Mouse (Mus musculus): ENCODE data around the gene B4galnt3. TPM values are rescaled to one million over a fixed set of nuclear protein-coding genes. Genes with fewer than 3 reads are reported as not detected.

Gene B4galnt3
- polyA plus RNA-seq, 1 experiment: 0.33 TPM

DNA sequence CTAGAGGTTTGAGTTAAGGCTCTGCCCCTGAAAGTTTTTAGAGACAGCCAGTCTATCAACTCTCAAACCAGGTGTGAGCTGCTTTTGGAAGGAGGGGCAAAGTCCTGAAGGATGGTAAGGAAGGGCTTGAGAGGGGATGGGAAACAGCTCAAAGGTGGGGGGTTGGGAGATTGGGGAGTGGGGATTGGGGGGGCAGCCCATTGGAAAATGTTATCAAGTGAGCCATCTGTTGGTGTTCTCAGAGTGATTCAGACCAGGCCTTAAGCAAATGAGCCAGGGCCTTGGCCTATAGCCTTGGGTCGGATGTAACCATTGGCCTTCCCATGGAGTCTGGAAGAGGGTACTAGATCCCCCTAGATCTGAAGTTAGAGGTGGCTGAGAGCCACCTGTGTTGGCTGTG, 100.6 kb downstream of the B4galnt3 start:
- Histone ChIP-seq H3K79me3 (ENCODE audit: low read depth) (no peaks in the 10 kb centered on the region), H3K4me3 (ENCODE audit: insufficient read depth, poor library complexity, severe bottlenecking) (no peak overlapping the region), H3ac (ENCODE audit: control insufficient read depth, insufficient read length, low read depth) (no peak overlapping the region), H3K79me2 (ENCODE audit: control insufficient read depth, insufficient read depth) (no peaks in the 10 kb centered on the region), H3K27me3 (ENCODE audit: control insufficient read depth, insufficient read depth, insufficient read length) (no peaks in the 10 kb centered on the region), H3K36me3 (ENCODE audit: control insufficient read depth, insufficient read depth) (no peaks in the 10 kb centered on the region)
- TF ChIP-seq MYOG (IDR thresholded peaks at IDR 0.05; ENCODE audit: control insufficient read depth, extremely low read depth, insufficient read length) (no peak), MYOD1 (IDR thresholded peaks at IDR 0.05; ENCODE audit: control insufficient read depth, insufficient read length, low read depth) (no peak), CEBPB (IDR thresholded peaks at IDR 0.05; ENCODE audit: low read depth) (no peak), FOSL1 (IDR thresholded peaks at IDR 0.05; ENCODE audit: insufficient read depth, low read length, poor library complexity, severe bottlenecking) (no peak), MAX (IDR thresholded peaks at IDR 0.05) (no peak), CTCF (IDR thresholded peaks at IDR 0.05; ENCODE audit: control insufficient read depth, insufficient read depth, insufficient read length) (no peak), USF1 (IDR thresholded peaks at IDR 0.05; ENCODE audit: low read depth) (no peak)

DNA sequence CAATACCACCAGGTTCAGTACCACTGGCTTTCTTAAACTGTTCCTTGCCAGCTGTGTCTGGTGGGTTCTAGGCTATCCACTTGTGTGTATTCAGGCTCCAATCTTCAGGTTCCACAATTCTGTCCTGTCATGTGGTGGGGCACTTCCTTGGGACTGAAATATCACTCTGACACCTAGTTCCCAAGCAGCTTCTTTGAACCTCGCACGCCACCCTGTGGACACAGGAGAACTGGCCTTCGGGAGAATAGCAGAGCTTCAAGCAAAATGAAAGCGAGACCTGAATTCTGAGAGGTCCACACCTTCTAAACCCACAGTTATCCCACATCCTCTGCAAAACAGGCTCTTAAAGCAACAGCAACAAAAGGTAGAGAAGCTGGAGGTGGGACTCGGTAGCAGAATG, 101.2 kb downstream of the B4galnt3 start:
- H3K4me3 ChIP-seq (ENCODE audit: insufficient read depth, poor library complexity, severe bottlenecking): no peak overlapping the region

DNA sequence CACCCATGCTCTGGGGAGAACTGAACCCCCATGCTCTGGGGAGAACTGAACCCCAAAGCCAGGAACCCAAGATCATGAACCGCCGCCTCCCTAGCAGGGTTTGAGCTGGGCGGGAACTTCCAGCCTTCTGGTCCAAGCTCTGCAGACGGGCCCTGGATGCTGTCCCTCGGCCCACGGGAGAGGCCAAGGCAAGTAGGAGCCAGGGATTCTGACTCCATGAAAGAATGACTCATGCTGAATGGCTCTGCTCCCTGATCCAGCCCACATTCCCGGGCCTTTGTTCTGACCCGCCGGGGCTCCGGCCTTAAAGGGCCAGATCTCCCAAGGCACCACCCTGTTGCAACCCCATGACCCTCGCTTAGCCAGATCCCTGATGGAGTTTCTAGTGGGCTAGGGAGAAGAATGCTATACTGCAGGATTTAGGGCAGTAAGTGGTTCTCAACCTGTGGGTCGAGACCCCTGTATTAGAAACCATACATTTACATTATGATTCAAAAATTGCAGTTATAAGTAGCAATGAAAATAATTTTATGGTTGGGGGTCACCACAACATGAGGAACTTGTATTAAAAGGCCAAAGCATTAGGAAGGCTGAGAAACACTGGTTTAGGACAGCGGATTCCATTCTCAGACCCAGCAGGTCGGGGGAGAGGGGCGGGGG, 102.0 kb downstream of the B4galnt3 start:
- no peaks in the 10 kb centered on the region for H3K27me3 ChIP-seq (ENCODE audit: control insufficient read depth, insufficient read depth, insufficient read length)
- H3ac ChIP-seq (ENCODE audit: control insufficient read depth, insufficient read length, low read depth): peak overlapping the region; percentile 13
- no peaks in the 10 kb centered on the region for H3K79me3 ChIP-seq (ENCODE audit: low read depth)
- no peak overlapping the region for H3K4me3 ChIP-seq (ENCODE audit: insufficient read depth, poor library complexity, severe bottlenecking)
- no peaks in the 10 kb centered on the region for H3K36me3 ChIP-seq (ENCODE audit: control insufficient read depth, insufficient read depth)
- TF ChIP-seq CTCF (IDR thresholded peaks at IDR 0.05; ENCODE audit: control insufficient read depth, insufficient read depth, insufficient read length): no peak
- no peak for TF ChIP-seq MYOG (IDR thresholded peaks at IDR 0.05; ENCODE audit: control insufficient read depth, extremely low read depth, insufficient read length)
- TF ChIP-seq FOSL1 (IDR thresholded peaks at IDR 0.05; ENCODE audit: insufficient read depth, low read length, poor library complexity, severe bottlenecking): peak; percentile 63
- TF ChIP-seq MAX (IDR thresholded peaks at IDR 0.05): peak; percentile 59
- no peak for TF ChIP-seq MYOD1 (IDR thresholded peaks at IDR 0.05; ENCODE audit: control insufficient read depth, insufficient read length, low read depth)
- peak; percentile 1 for TF ChIP-seq USF1 (IDR thresholded peaks at IDR 0.05; ENCODE audit: low read depth)
- TF ChIP-seq CEBPB (IDR thresholded peaks at IDR 0.05; ENCODE audit: low read depth): no peak
- H3K79me2 ChIP-seq (ENCODE audit: control insufficient read depth, insufficient read depth): no peaks in the 10 kb centered on the region

More for the DNA sequence above, 101.2 kb downstream of the B4galnt3 start:
- H3K79me3 ChIP-seq (ENCODE audit: low read depth): no peaks in the 10 kb centered on the region
- TF ChIP-seq MAX (IDR thresholded peaks at IDR 0.05): peak; percentile 33
- TF ChIP-seq USF1 (IDR thresholded peaks at IDR 0.05; ENCODE audit: low read depth): peak; percentile 75
- peak; percentile 61 for TF ChIP-seq CTCF (IDR thresholded peaks at IDR 0.05; ENCODE audit: control insufficient read depth, insufficient read depth, insufficient read length)
- no peak for TF ChIP-seq FOSL1 (IDR thresholded peaks at IDR 0.05; ENCODE audit: insufficient read depth, low read length, poor library complexity, severe bottlenecking)
- no peaks in the 10 kb centered on the region for H3K36me3 ChIP-seq (ENCODE audit: control insufficient read depth, insufficient read depth)
- H3ac ChIP-seq (ENCODE audit: control insufficient read depth, insufficient read length, low read depth): no peak overlapping the region
- H3K27me3 ChIP-seq (ENCODE audit: control insufficient read depth, insufficient read depth, insufficient read length): no peaks in the 10 kb centered on the region
- no peaks in the 10 kb centered on the region for H3K79me2 ChIP-seq (ENCODE audit: control insufficient read depth, insufficient read depth)

DNA sequence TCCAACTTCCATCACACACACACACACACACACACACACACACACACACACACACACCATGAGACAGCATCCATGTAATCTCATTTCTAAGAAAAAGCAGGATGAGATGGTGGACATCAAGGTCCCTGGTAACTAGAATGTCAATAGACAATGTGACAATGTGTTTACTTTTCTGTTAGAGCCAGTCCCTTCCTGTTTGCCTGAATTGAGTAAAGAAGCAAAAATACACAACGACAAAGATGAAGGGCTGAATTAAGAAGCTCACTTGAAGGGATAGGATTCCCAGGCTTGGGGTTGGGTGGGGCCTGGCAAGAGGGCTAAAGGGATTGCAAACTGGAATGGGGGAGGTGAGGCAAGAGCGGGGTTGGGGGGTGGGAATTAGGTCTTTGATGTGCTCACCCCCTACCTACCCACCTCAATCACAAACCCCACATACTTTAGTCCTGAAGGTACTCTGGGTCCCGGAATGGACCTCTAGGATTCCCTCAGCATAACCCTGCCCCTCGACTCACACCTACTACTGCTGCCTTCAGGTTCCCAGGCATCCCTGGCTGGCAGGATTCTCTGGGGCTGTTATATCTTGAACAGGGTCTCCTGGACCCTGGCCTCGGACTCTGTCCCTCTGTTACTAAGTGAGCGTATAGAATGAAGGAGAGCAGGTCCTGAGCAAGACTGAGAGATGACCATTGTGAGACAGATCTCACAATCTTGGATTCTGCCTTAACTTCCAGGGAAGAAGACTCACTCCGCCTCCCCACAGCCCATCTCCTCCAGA, 102.8 kb downstream of the B4galnt3 start:
- no peaks in the 10 kb centered on the region for H3K79me3 ChIP-seq (ENCODE audit: low read depth)
- H3K79me2 ChIP-seq (ENCODE audit: control insufficient read depth, insufficient read depth): no peaks in the 10 kb centered on the region
- no peaks in the 10 kb centered on the region for H3K27me3 ChIP-seq (ENCODE audit: control insufficient read depth, insufficient read depth, insufficient read length)
- TF ChIP-seq MYOD1 (IDR thresholded peaks at IDR 0.05; ENCODE audit: control insufficient read depth, insufficient read length, low read depth) (no peak), CTCF (IDR thresholded peaks at IDR 0.05; ENCODE audit: control insufficient read depth, insufficient read depth, insufficient read length) (no peak), USF1 (IDR thresholded peaks at IDR 0.05; ENCODE audit: low read depth) (no peak), MYOG (IDR thresholded peaks at IDR 0.05; ENCODE audit: control insufficient read depth, extremely low read depth, insufficient read length) (no peak), MAX (IDR thresholded peaks at IDR 0.05) (no peak), FOSL1 (IDR thresholded peaks at IDR 0.05; ENCODE audit: insufficient read depth, low read length, poor library complexity, severe bottlenecking) (no peak)
- no peaks in the 10 kb centered on the region for H3K36me3 ChIP-seq (ENCODE audit: control insufficient read depth, insufficient read depth)
- H3K4me3 ChIP-seq (ENCODE audit: insufficient read depth, poor library complexity, severe bottlenecking): no peak overlapping the region
- peak overlapping the region; percentile 13 for H3ac ChIP-seq (ENCODE audit: control insufficient read depth, insufficient read length, low read depth)

DNA sequence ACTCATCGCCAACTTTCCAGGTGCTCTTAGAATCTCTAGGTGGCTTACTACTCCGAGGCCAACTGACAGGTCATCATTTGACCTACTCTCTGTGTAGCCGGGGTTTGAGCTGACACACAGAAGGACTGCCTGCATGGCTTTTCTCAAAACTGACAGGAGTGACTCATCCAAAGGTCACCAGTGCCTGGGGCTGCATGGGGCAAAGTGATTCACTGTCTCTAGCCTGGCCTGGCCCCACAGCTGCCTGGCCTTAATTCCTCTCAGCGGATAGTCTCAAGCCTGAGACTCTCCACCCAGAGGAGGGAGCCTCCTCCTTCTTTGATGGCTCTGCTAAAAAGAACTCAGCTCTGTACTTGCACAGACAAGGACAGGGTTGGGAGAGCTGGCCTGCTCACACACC, 103.4 kb downstream of the B4galnt3 start:
- no peaks in the 10 kb centered on the region for H3K79me2 ChIP-seq (ENCODE audit: control insufficient read depth, insufficient read depth)
- no peak for TF ChIP-seq MYOG (IDR thresholded peaks at IDR 0.05; ENCODE audit: control insufficient read depth, extremely low read depth, insufficient read length)
- peak; percentile 83 for TF ChIP-seq MYOD1 (IDR thresholded peaks at IDR 0.05; ENCODE audit: control insufficient read depth, insufficient read length, low read depth)
- peak; percentile 81 for TF ChIP-seq MAX (IDR thresholded peaks at IDR 0.05)
- TF ChIP-seq CTCF (IDR thresholded peaks at IDR 0.05; ENCODE audit: control insufficient read depth, insufficient read depth, insufficient read length): no peak
- peak; percentile 96 for TF ChIP-seq FOSL1 (IDR thresholded peaks at IDR 0.05; ENCODE audit: insufficient read depth, low read length, poor library complexity, severe bottlenecking)
- H3K4me3 ChIP-seq (ENCODE audit: insufficient read depth, poor library complexity, severe bottlenecking): no peak overlapping the region

More for the DNA sequence above, 103.4 kb downstream of the B4galnt3 start:
- H3K27me3 ChIP-seq (ENCODE audit: control insufficient read depth, insufficient read depth, insufficient read length): no peaks in the 10 kb centered on the region
- no peaks in the 10 kb centered on the region for H3K79me3 ChIP-seq (ENCODE audit: low read depth)
- H3K36me3 ChIP-seq (ENCODE audit: control insufficient read depth, insufficient read depth): no peaks in the 10 kb centered on the region
- no peak overlapping the region for H3ac ChIP-seq (ENCODE audit: control insufficient read depth, insufficient read length, low read depth)

Measured in C2C12 (cell line).